Mouse (Mus musculus): ENCODE measurements around the gene Prrt4. TPM values are rescaled to one million over a fixed set of nuclear protein-coding genes. Genes with fewer than 3 reads are reported as not detected.

Gene Prrt4
- polyA plus RNA-seq, 1 experiment from 2014 or later, result 0.53 TPM

- no peak overlapping the region for H3K9ac ChIP-seq (ENCODE audit: low read length)
- no peak overlapping the region for H3K4me3 ChIP-seq (ENCODE audit: low read depth, low read length)
- no peak overlapping the region for H3K27ac ChIP-seq (ENCODE audit: low read depth, low read length)
- H3K27me3 ChIP-seq (ENCODE audit: control insufficient read depth, insufficient read depth, low read length), result no peaks in the 10 kb centered on the region
- DNase-seq (ENCODE audit: low spot score, missing footprints) (no peak), ATAC-seq (ENCODE audit: low FRiP score) (no peak)
- no peak overlapping the region for H3K4me2 ChIP-seq
- H3K36me3 ChIP-seq (ENCODE audit: control insufficient read depth, insufficient read depth, low read length), result peaks cover 2% of the 10 kb centered on the region; the same call in 1 of the 2 replicates
- no peaks in the 10 kb centered on the region for H3K4me1 ChIP-seq (ENCODE audit: control insufficient read depth, insufficient read depth, low read length)
- 78% methylated on average over 12 of the region's 12 CpGs for WGBS
- no peaks in the 10 kb centered on the region for H3K9me3 ChIP-seq (ENCODE audit: control insufficient read depth, low read length)
These were observed 33.7 kb downstream of the Prrt4 start for GRCm38 (mm10) chr6:29145456-29146307.

- no peak overlapping the region for H3K4me3 ChIP-seq (ENCODE audit: low read depth, low read length)
- DNase-seq (ENCODE audit: low spot score, missing footprints) (no peak), ATAC-seq (ENCODE audit: low FRiP score) (no peak)
- 91% methylated on average over 3 of the region's 3 CpGs for WGBS
- no peaks in the 10 kb centered on the region for H3K27me3 ChIP-seq (ENCODE audit: control insufficient read depth, insufficient read depth, low read length)
- H3K4me1 ChIP-seq (ENCODE audit: control insufficient read depth, insufficient read depth, low read length), result no peaks in the 10 kb centered on the region
- peaks cover 2% of the 10 kb centered on the region; the same call in 1 of the 2 replicates for H3K36me3 ChIP-seq (ENCODE audit: control insufficient read depth, insufficient read depth, low read length)
- no peaks in the 10 kb centered on the region for H3K9me3 ChIP-seq (ENCODE audit: control insufficient read depth, low read length)
- H3K27ac ChIP-seq (ENCODE audit: low read depth, low read length), result no peak overlapping the region
- no peak overlapping the region for H3K4me2 ChIP-seq
- no peak overlapping the region for H3K9ac ChIP-seq (ENCODE audit: low read length)
These were observed 34.4 kb downstream of the Prrt4 start for GRCm38 (mm10) chr6:29144971-29145370.

- no peaks in the 10 kb centered on the region for H3K4me1 ChIP-seq (ENCODE audit: control insufficient read depth, insufficient read depth, low read length)
- peaks cover 2% of the 10 kb centered on the region; the same call in 1 of the 2 replicates for H3K36me3 ChIP-seq (ENCODE audit: control insufficient read depth, insufficient read depth, low read length)
- no peak overlapping the region for H3K4me3 ChIP-seq (ENCODE audit: low read depth, low read length)
- DNase-seq (ENCODE audit: low spot score, missing footprints) (peak; percentile 94), ATAC-seq (ENCODE audit: low FRiP score) (0 out of 2 replicates have a peak, but pooled peaks have one; percentile 61)
- WGBS, result 36% methylated on average over 5 of the region's 5 CpGs
- H3K27ac ChIP-seq (ENCODE audit: low read depth, low read length), result no peak overlapping the region
- no peak overlapping the region for H3K9ac ChIP-seq (ENCODE audit: low read length)
- no peaks in the 10 kb centered on the region for H3K27me3 ChIP-seq (ENCODE audit: control insufficient read depth, insufficient read depth, low read length)
- no peaks in the 10 kb centered on the region for H3K9me3 ChIP-seq (ENCODE audit: control insufficient read depth, low read length)
- no peak overlapping the region for H3K4me2 ChIP-seq
These were observed 35.8 kb downstream of the Prrt4 start for GRCm38 (mm10) chr6:29143608-29144007.

DNA sequence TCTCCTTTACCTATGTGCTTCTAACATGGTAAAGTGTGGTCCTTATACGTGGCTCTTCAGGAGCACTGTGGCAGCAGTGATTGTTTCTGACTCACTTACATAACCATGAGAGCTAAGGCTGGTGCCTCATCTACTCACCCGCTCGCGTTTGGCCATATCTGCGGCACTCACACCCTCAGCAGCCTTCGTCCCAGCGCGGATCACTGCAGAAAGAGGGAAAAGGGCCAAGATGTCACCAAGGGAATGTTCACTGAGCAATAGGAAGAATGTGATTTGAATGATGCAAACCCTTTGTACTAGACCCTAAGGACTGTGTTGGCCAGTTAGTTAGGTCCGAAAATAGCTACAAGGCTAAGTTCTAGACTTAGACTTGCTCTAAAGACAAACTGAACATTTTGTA lies 41.9 kb downstream of the Prrt4 start:
- WGBS, result 96% methylated on average over 9 of the region's 9 CpGs
- no peak overlapping the region for H3K9ac ChIP-seq (ENCODE audit: low read length)
- no peaks in the 10 kb centered on the region for H3K4me1 ChIP-seq (ENCODE audit: control insufficient read depth, insufficient read depth, low read length)
- no peak for ATAC-seq (ENCODE audit: low FRiP score)
- no peak overlapping the region for H3K4me3 ChIP-seq (ENCODE audit: low read depth, low read length)
- H3K27ac ChIP-seq (ENCODE audit: low read depth, low read length), result no peak overlapping the region
- DNase-seq (ENCODE audit: low spot score, missing footprints), result no peak
- no peaks in the 10 kb centered on the region for H3K9me3 ChIP-seq (ENCODE audit: control insufficient read depth, low read length)
- peaks cover 6% of the 10 kb centered on the region for H3K36me3 ChIP-seq (ENCODE audit: control insufficient read depth, insufficient read depth, low read length)
- H3K4me2 ChIP-seq, result no peak overlapping the region
- H3K27me3 ChIP-seq (ENCODE audit: control insufficient read depth, insufficient read depth, low read length), result no peaks in the 10 kb centered on the region

GRCm38 (mm10) chr6:29133100-29133499 lies 46.3 kb downstream of the Prrt4 start:
- H3K9ac ChIP-seq (ENCODE audit: low read length), result no peak overlapping the region
- H3K36me3 ChIP-seq (ENCODE audit: control insufficient read depth, insufficient read depth, low read length), result peaks cover 8% of the 10 kb centered on the region

GRCm38 (mm10) chr6:29126878-29127426 lies 52.4 kb downstream of the Prrt4 start:
- Histone ChIP-seq H3K27me3 (ENCODE audit: control insufficient read depth, insufficient read depth, low read length) (no peaks in the 10 kb centered on the region), H3K9ac (ENCODE audit: low read length) (no peak overlapping the region), H3K27ac (ENCODE audit: low read depth, low read length) (no peak overlapping the region), H3K4me3 (ENCODE audit: low read depth, low read length) (no peak overlapping the region), H3K4me1 (ENCODE audit: control insufficient read depth, insufficient read depth, low read length) (no peaks in the 10 kb centered on the region), H3K4me2 (no peak overlapping the region), H3K9me3 (ENCODE audit: control insufficient read depth, low read length) (no peaks in the 10 kb centered on the region), H3K36me3 (ENCODE audit: control insufficient read depth, insufficient read depth, low read length) (peaks cover 15% of the 10 kb centered on the region; the same call in 1 of the 2 replicates)
- WGBS, result 94% methylated on average over 7 of the region's 7 CpGs
- DNase-seq (ENCODE audit: low spot score, missing footprints), result no peak
- no peak for ATAC-seq (ENCODE audit: low FRiP score)

More at GRCm38 (mm10) chr6:29133100-29133499, 46.3 kb downstream of the Prrt4 start:
- H3K27me3 ChIP-seq (ENCODE audit: control insufficient read depth, insufficient read depth, low read length), result no peaks in the 10 kb centered on the region
- H3K9me3 ChIP-seq (ENCODE audit: control insufficient read depth, low read length), result no peaks in the 10 kb centered on the region
- DNase-seq (ENCODE audit: low spot score, missing footprints) (peak; percentile 70), ATAC-seq (ENCODE audit: low FRiP score) (no peak)
- H3K4me3 ChIP-seq (ENCODE audit: low read depth, low read length), result no peak overlapping the region
- no peak overlapping the region for H3K4me2 ChIP-seq
- 92% methylated on average over 9 of the region's 9 CpGs for WGBS
- H3K4me1 ChIP-seq (ENCODE audit: control insufficient read depth, insufficient read depth, low read length), result no peaks in the 10 kb centered on the region
- no peak overlapping the region for H3K27ac ChIP-seq (ENCODE audit: low read depth, low read length)

- Histone ChIP-seq H3K4me1 (ENCODE audit: control insufficient read depth, insufficient read depth, low read length) (no peaks in the 10 kb centered on the region), H3K9me3 (ENCODE audit: control insufficient read depth, low read length) (no peaks in the 10 kb centered on the region), H3K9ac (ENCODE audit: low read length) (no peak overlapping the region), H3K4me3 (ENCODE audit: low read depth, low read length) (no peak overlapping the region), H3K27ac (ENCODE audit: low read depth, low read length) (no peak overlapping the region), H3K27me3 (ENCODE audit: control insufficient read depth, insufficient read depth, low read length) (no peaks in the 10 kb centered on the region), H3K36me3 (ENCODE audit: control insufficient read depth, insufficient read depth, low read length) (0 out of 2 replicates have a peak, but pooled peaks cover 3% of the 10 kb centered on the region), H3K4me2 (no peak overlapping the region)
- ATAC-seq (ENCODE audit: low FRiP score) (no peak), DNase-seq (ENCODE audit: low spot score, missing footprints) (no peak)
- WGBS, result 88% methylated on average over 13 of the region's 13 CpGs
These were observed 59.4 kb downstream of the Prrt4 start for GRCm38 (mm10) chr6:29119990-29120389.
